Mouse (Mus musculus) liver, adult 2 months (tissue): Measurements from ENCODE around the gene Cc2d1a. TPM values are rescaled to one million over a fixed set of nuclear protein-coding genes. Genes with fewer than 3 reads are reported as not detected.

Source experiments
- DNase-seq: peaks from one replicate; pipeline ENCODE4 v3.0.0-alpha.2; 2011; ENCODE audit warnings: low read depth, low spot score; ENCODE audit errors: extremely low read depth
- H3K27ac ChIP-seq: fragments of 200-500 bp; replicated peaks from 2 replicates; pipeline ENCODE4 v1.5.1; 2012; ENCODE audit warnings: low read depth, mild to moderate bottlenecking, control low read depth, inconsistent platforms, low read length; ENCODE audit not compliant: insufficient read depth
- H3K27me3 ChIP-seq: fragments of 200-500 bp; 2 replicates; pipeline ENCODE4 v1.6.1; 2012; ENCODE audit warnings: mild to moderate bottlenecking, moderate library complexity, low read length, inconsistent platforms; ENCODE audit not compliant: control insufficient read depth, insufficient read depth
- H3K36me3 ChIP-seq: fragments of 200-500 bp; 2 replicates; pipeline ENCODE4 v1.6.1; 2012; ENCODE audit warnings: low read length, inconsistent platforms; ENCODE audit not compliant: control insufficient read depth, insufficient read depth
- H3K4me1 ChIP-seq: fragments of 200-500 bp; 2 replicates; pipeline ENCODE4 v1.6.1; 2011; ENCODE audit warnings: low read length; ENCODE audit not compliant: control insufficient read depth, insufficient read depth
- H3K4me3 ChIP-seq: fragments of 200-500 bp; 2 replicates; pipeline ENCODE4 v1.5.1; 2011; ENCODE audit warnings: low read depth, mild to moderate bottlenecking, control low read depth, low read length, moderate library complexity; ENCODE audit not compliant: insufficient read depth
- H3K79me2 ChIP-seq: fragments of 200-500 bp; 2 replicates; pipeline ENCODE4 v1.6.1; 2012; ENCODE audit warnings: inconsistent platforms, mild to moderate bottlenecking, low read length, moderate library complexity; ENCODE audit not compliant: control insufficient read depth, insufficient read depth
- H3K9ac ChIP-seq: fragments of 200-500 bp; 2 replicates; pipeline ENCODE4 v1.6.1; 2012; ENCODE audit warnings: low read depth, mild to moderate bottlenecking, control low read depth, inconsistent platforms, low read length
- CTCF ChIP-seq: fragments of 200-500 bp; IDR thresholded peaks from 2 replicates; pipeline ENCODE4 v1.5.1; 2011; ENCODE audit warnings: low read depth, low read length, control low read depth
- POLR2A ChIP-seq: fragments of 200-500 bp; IDR thresholded peaks from 2 replicates; pipeline ENCODE4 v1.6.1; 2011; ENCODE audit warnings: low read length, control low read depth; ENCODE audit not compliant: insufficient read depth; ENCODE audit errors: extremely low read depth
- WGBS: fragments of 180-500 bp; shearing (Covaris S2); methylation state at CpG from one replicate; pipeline ENCODE4 v1.1.7; 2018; 5-methylcytosine and 5-hydroxymethylcytosine counted together
- polyA plus RNA-seq: library from polyadenylated mRNA; depleted of rRNA; stranded (reverse); fragments of >200 nt; gene quantifications from 2 replicates; pipeline ENCODE4 v1.2.3, GENCODE M21; 2012; rRNA removed
- total RNA-seq: library from RNA; depleted of rRNA; stranded (reverse); fragments of >200 nt; gene quantifications from 2 replicates; pipeline ENCODE4 v1.2.3, GENCODE M21; 2014; rRNA removed

Cc2d1a gene
- total and polyA plus RNA-seq, 2 experiments: 5.6 to 10.4 TPM

GRCm38 (mm10) chr8:84087156-84087555 lies 60.6 kb downstream of the Cc2d1a start:
- WGBS: 92% methylated on average over 7 of the region's 7 CpGs
- H3K27me3 ChIP-seq: no peaks in the 10 kb centered on the region
- H3K4me3 ChIP-seq: no peak overlapping the region
- no peak overlapping the region for H3K27ac ChIP-seq
- no peaks in the 10 kb centered on the region for H3K79me2 ChIP-seq
- TF ChIP-seq POLR2A (no peak), CTCF (no peak)
- H3K9ac ChIP-seq: no peak overlapping the region
- H3K4me1 ChIP-seq: peaks cover 4% of the 10 kb centered on the region
- no peak for DNase-seq
- H3K36me3 ChIP-seq: no peaks in the 10 kb centered on the region

GRCm38 (mm10) chr8:84084341-84085115 lies 63.2 kb downstream of the Cc2d1a start:
- no peak overlapping the region for H3K4me3 ChIP-seq
- H3K4me1 ChIP-seq: peaks cover 4% of the 10 kb centered on the region
- H3K79me2 ChIP-seq: no peaks in the 10 kb centered on the region
- H3K9ac ChIP-seq: no peak overlapping the region
- H3K27me3 ChIP-seq: no peaks in the 10 kb centered on the region
- no peak for DNase-seq
- WGBS: 65% methylated on average over 42 of the region's 42 CpGs
- TF ChIP-seq CTCF (no peak), POLR2A (no peak)
- no peak overlapping the region for H3K27ac ChIP-seq
- H3K36me3 ChIP-seq: no peaks in the 10 kb centered on the region

GRCm38 (mm10) chr8:84083829-84084241 lies 63.9 kb downstream of the Cc2d1a start:
- no peaks in the 10 kb centered on the region for H3K79me2 ChIP-seq
- no peak for TF ChIP-seq CTCF
- TF ChIP-seq POLR2A: no peak
- H3K27me3 ChIP-seq: no peaks in the 10 kb centered on the region
- H3K4me3 ChIP-seq: no peak overlapping the region
- no peak overlapping the region for H3K27ac ChIP-seq
- no peak overlapping the region for H3K9ac ChIP-seq
- WGBS: 24% methylated on average over 8 of the region's 8 CpGs
- peaks cover 4% of the 10 kb centered on the region for H3K4me1 ChIP-seq
- H3K36me3 ChIP-seq: no peaks in the 10 kb centered on the region
- DNase-seq: peak; percentile 96

Other genes with a start within 250 kb of the Cc2d1a start
- gene Adgrl1, start 247.8 kb downstream of the Cc2d1a start, total RNA-seq: 1.6 TPM in 2 replicates
- gene Adgrl1, start 247.8 kb downstream of the Cc2d1a start, polyA plus RNA-seq: 2.7 and 3.5 TPM in 2 replicates
- gene Gm10644, start 192.7 kb downstream of the Cc2d1a start, total RNA-seq: 1.8 and 2.0 TPM in 2 replicates
- 4.0 and 4.3 TPM in 2 replicates for gene Gm10644, start 192.7 kb downstream of the Cc2d1a start, polyA plus RNA-seq
- gene Asf1b, start 192.4 kb downstream of the Cc2d1a start, total RNA-seq: 0.37 and 1.1 TPM in 2 replicates
- 0.86 and 1.4 TPM in 2 replicates for gene Asf1b, start 192.4 kb downstream of the Cc2d1a start, polyA plus RNA-seq
- gene Prkaca, start 174.9 kb downstream of the Cc2d1a start, total RNA-seq: 23.0 and 24.9 TPM in 2 replicates
- 47.8 and 56.5 TPM in 2 replicates for gene Prkaca, start 174.9 kb downstream of the Cc2d1a start, polyA plus RNA-seq
- 4.0 and 7.2 TPM in 2 replicates for gene Samd1, start 150.3 kb downstream of the Cc2d1a start, total RNA-seq
- gene Samd1, start 150.3 kb downstream of the Cc2d1a start, polyA plus RNA-seq: 11.9 and 12.2 TPM in 2 replicates
- gene 1700067K01Rik, start 146.4 kb downstream of the Cc2d1a start, total RNA-seq: 0.20 and 0.46 TPM in 2 replicates
- gene 1700067K01Rik, start 146.4 kb downstream of the Cc2d1a start, polyA plus RNA-seq: 0.11 and 0.26 TPM in 2 replicates
- gene 2210011C24Rik, start 135.8 kb downstream of the Cc2d1a start, total RNA-seq: 0.20 and 0.28 TPM in 2 replicates
- 0.21 and 0.34 TPM in 2 replicates for gene 2210011C24Rik, start 135.8 kb downstream of the Cc2d1a start, polyA plus RNA-seq
- gene Palm3, start 126.5 kb downstream of the Cc2d1a start, total RNA-seq: not detected in 2 replicates
- not detected in 2 replicates for gene Palm3, start 126.5 kb downstream of the Cc2d1a start, polyA plus RNA-seq
- 1.4 and 1.5 TPM in 2 replicates for gene Il27ra, start 105.3 kb downstream of the Cc2d1a start, total RNA-seq
- gene Il27ra, start 105.3 kb downstream of the Cc2d1a start, polyA plus RNA-seq: 1.4 and 2.1 TPM in 2 replicates
- gene Rln3, start 102.9 kb downstream of the Cc2d1a start, total RNA-seq: not detected in 2 replicates
- not detected in 2 replicates for gene Rln3, start 102.9 kb downstream of the Cc2d1a start, polyA plus RNA-seq
- gene Gm10643, start 82.8 kb downstream of the Cc2d1a start, total RNA-seq: 0.65 and 0.74 TPM in 2 replicates
- 0.10 TPM in 1 of 2 replicates, not detected in the other for gene Gm10643, start 82.8 kb downstream of the Cc2d1a start, polyA plus RNA-seq
- 1.8 and 2.6 TPM in 2 replicates for gene Rfx1, start 81.1 kb downstream of the Cc2d1a start, total RNA-seq
- 6.4 and 8.3 TPM in 2 replicates for gene Rfx1, start 81.1 kb downstream of the Cc2d1a start, polyA plus RNA-seq
- gene Dcaf15, start 43.2 kb downstream of the Cc2d1a start, total RNA-seq: 1.4 and 2.2 TPM in 2 replicates
- 9.2 and 9.9 TPM in 2 replicates for gene Dcaf15, start 43.2 kb downstream of the Cc2d1a start, polyA plus RNA-seq
- gene Podnl1, start 21.9 kb downstream of the Cc2d1a start, total RNA-seq: 0.13 TPM in 1 of 2 replicates, not detected in the other
- 0.51 and 0.86 TPM in 2 replicates for gene Podnl1, start 21.9 kb downstream of the Cc2d1a start, polyA plus RNA-seq
- gene 4930432K21Rik, start 89 bp upstream of the Cc2d1a start, total RNA-seq: not detected in 2 replicates
- gene 4930432K21Rik, start 89 bp upstream of the Cc2d1a start, polyA plus RNA-seq: 0.07 and 0.11 TPM in 2 replicates
- gene Nanos3, start 37.3 kb upstream of the Cc2d1a start, total RNA-seq: not detected in 2 replicates
- gene Nanos3, start 37.3 kb upstream of the Cc2d1a start, polyA plus RNA-seq: not detected in 2 replicates
- gene Zswim4, start 89.1 kb upstream of the Cc2d1a start, total RNA-seq: 2.8 and 3.7 TPM in 2 replicates
- gene Zswim4, start 89.1 kb upstream of the Cc2d1a start, polyA plus RNA-seq: 6.9 and 8.4 TPM in 2 replicates
- gene D8Ertd738e, start 101.8 kb upstream of the Cc2d1a start, total RNA-seq: 103 and 115 TPM in 2 replicates
- gene D8Ertd738e, start 101.8 kb upstream of the Cc2d1a start, polyA plus RNA-seq: 99.3 and 105 TPM in 2 replicates
- gene Mri1, start 109.4 kb upstream of the Cc2d1a start, total RNA-seq: 17.1 and 25.8 TPM in 2 replicates
- gene Mri1, start 109.4 kb upstream of the Cc2d1a start, polyA plus RNA-seq: 43.1 and 75.7 TPM in 2 replicates
- gene Ccdc130, start 122.4 kb upstream of the Cc2d1a start, total RNA-seq: 2.3 and 6.9 TPM in 2 replicates
- gene Ccdc130, start 122.4 kb upstream of the Cc2d1a start, polyA plus RNA-seq: 8.7 and 19.1 TPM in 2 replicates
- gene Cacna1a, start 240.5 kb upstream of the Cc2d1a start, total RNA-seq: 0.20 and 0.28 TPM in 2 replicates
- 2.1 and 3.2 TPM in 2 replicates for gene Cacna1a, start 240.5 kb upstream of the Cc2d1a start, polyA plus RNA-seq